Comparison of ENCODE assay signal across 21 mouse cellular contexts in genomic region chr1:69996874-69997273, GRCm38 (mm10).
DNase-seq lines count a peak whose midpoint lies in the region; ATAC-seq and TF ChIP-seq lines count a peak whose summit lies in the region.
"Had no signal": no experiment of that assay in that cellular context is flagged by ENCODE, and none has a peak within 500 bp of the region (broad histone marks: within the 10 kb centered on the region; RNA-seq: fewer than 3 reads in every experiment).

No protein-coding gene starts in this region.

- TF ChIP-seq CTCF in kidney, postnatal 0 days (IDR thresholded peaks at IDR 0.05; ENCODE audit: low read depth), result no peak; the same call in 1 of the 2 replicates
- peak; percentile 67 for TF ChIP-seq CTCF in midbrain, postnatal 0 days (IDR thresholded peaks at IDR 0.05)
- peak; percentile 40 for TF ChIP-seq CTCF in stomach, postnatal 0 days (IDR thresholded peaks at IDR 0.05; ENCODE audit: low read depth)

- no peak overlapping the region for H3K9ac ChIP-seq in forebrain, embryonic 14.5 days (ENCODE audit: low read length)
- no peak overlapping the region for H3K9ac ChIP-seq in forebrain, embryonic 11.5 days (ENCODE audit: low read length)
- H3K9ac ChIP-seq in kidney, postnatal 0 days (ENCODE audit: low read depth, low read length), result no peak overlapping the region
- H3K9ac ChIP-seq in kidney, embryonic 14.5 days (ENCODE audit: low read depth, low read length), result no peak overlapping the region
- H3K9ac ChIP-seq in midbrain, postnatal 0 days (replicated peaks; ENCODE audit: low read length, poor library complexity, severe bottlenecking), result no peak overlapping the region
- H3K9ac ChIP-seq in stomach, postnatal 0 days (ENCODE audit: low read length), result no peak overlapping the region
- H3K9ac ChIP-seq: embryonic facial prominence, embryonic 12.5 days; liver, embryonic 14.5 days had no signal

- no peak for ATAC-seq in forebrain, embryonic 14.5 days
- no peak for ATAC-seq in forebrain, embryonic 11.5 days (replicated peaks; ENCODE audit: low FRiP score)
- no peak for ATAC-seq in kidney, postnatal 0 days (replicated peaks; ENCODE audit: low FRiP score, low read depth)
- ATAC-seq in kidney, embryonic 14.5 days (ENCODE audit: low FRiP score, low TSS enrichment), result no peak
- no peak for ATAC-seq in midbrain, postnatal 0 days (ENCODE audit: low FRiP score)
- ATAC-seq in stomach, postnatal 0 days (ENCODE audit: low FRiP score, low TSS enrichment), result no peak
- ATAC-seq in monocyte, adult 5-6 weeks (replicated peaks; ENCODE audit: insufficient number of reproducible peaks, low FRiP score, low TSS enrichment, poor library complexity, severe bottlenecking), result no peak
- ATAC-seq: midbrain, embryonic 16.5 days had no signal

- no peak overlapping the region for H3K4me3 ChIP-seq in forebrain, embryonic 14.5 days (ENCODE audit: low read depth, low read length)
- H3K4me3 ChIP-seq in forebrain, embryonic 11.5 days (ENCODE audit: low read depth, low read length), result no peak overlapping the region
- H3K4me3 ChIP-seq in kidney, postnatal 0 days (replicated peaks; ENCODE audit: low read depth, low read length), result no peak overlapping the region
- no peak overlapping the region for H3K4me3 ChIP-seq in kidney, embryonic 14.5 days (ENCODE audit: low read length)
- H3K4me3 ChIP-seq in midbrain, postnatal 0 days (ENCODE audit: low read depth, low read length), result no peak overlapping the region
- H3K4me3 ChIP-seq in midbrain, embryonic 10.5 days, result no peak overlapping the region
- no peak overlapping the region for H3K4me3 ChIP-seq in stomach, postnatal 0 days (ENCODE audit: low read depth, low read length)
- H3K4me3 ChIP-seq: embryonic facial prominence, embryonic 12.5 days had no signal

- no peaks in the 10 kb centered on the region for H3K9me3 ChIP-seq in forebrain, embryonic 14.5 days (replicated peaks; ENCODE audit: control insufficient read depth, low read length)
- no peaks in the 10 kb centered on the region for H3K9me3 ChIP-seq in forebrain, embryonic 11.5 days (ENCODE audit: control insufficient read depth, low read length)
- no peaks in the 10 kb centered on the region for H3K9me3 ChIP-seq in kidney, postnatal 0 days (replicated peaks; ENCODE audit: low read length)
- no peaks in the 10 kb centered on the region for H3K9me3 ChIP-seq in kidney, embryonic 14.5 days (ENCODE audit: control insufficient read depth, low read length)
- no peaks in the 10 kb centered on the region for H3K9me3 ChIP-seq in midbrain, postnatal 0 days (ENCODE audit: low read length)
- no peaks in the 10 kb centered on the region for H3K9me3 ChIP-seq in midbrain, embryonic 10.5 days (replicated peaks)
- H3K9me3 ChIP-seq in stomach, postnatal 0 days (ENCODE audit: control insufficient read depth, low read length), result no peaks in the 10 kb centered on the region
- H3K9me3 ChIP-seq: embryonic facial prominence, embryonic 12.5 days had no signal

- no peak for TF ChIP-seq EP300 in stomach, postnatal 0 days (optimal IDR thresholded peaks at IDR 0.05)

- DNase-seq in forebrain, embryonic 14.5 days (ENCODE audit: low spot score), result peak; percentile 57
- DNase-seq in forebrain, embryonic 11.5 days (ENCODE audit: low spot score), result no peak
- peak; percentile 21 for DNase-seq in kidney, postnatal 0 days (ENCODE audit: low spot score)
- DNase-seq in midbrain, postnatal 0 days (ENCODE audit: low spot score), result peak; percentile 60
- DNase-seq in midbrain, embryonic 10.5 days (ENCODE audit: low spot score), result no peak
- DNase-seq in stomach, postnatal 0 days (ENCODE audit: low spot score), result no peak
- DNase-seq: adrenal gland, postnatal 10 days; cerebellum, adult 11-12 months; cerebellum, postnatal 25 days; heart, adult 18-20 months; heart, postnatal 4 days; kidney, adult 8-10 months; kidney, postnatal 36 days; lung, postnatal 10 days; right cerebral cortex, adult 18-20 months; thymus, postnatal 36 days had no signal

- H3K36me3 ChIP-seq in forebrain, embryonic 14.5 days (ENCODE audit: control insufficient read depth, insufficient read depth, low read length), result no peaks in the 10 kb centered on the region
- no peaks in the 10 kb centered on the region for H3K36me3 ChIP-seq in forebrain, embryonic 11.5 days (ENCODE audit: control insufficient read depth, insufficient read depth, low read length)
- no peaks in the 10 kb centered on the region for H3K36me3 ChIP-seq in kidney, postnatal 0 days (ENCODE audit: insufficient read depth, low read length)
- no peaks in the 10 kb centered on the region for H3K36me3 ChIP-seq in kidney, embryonic 14.5 days (ENCODE audit: control insufficient read depth, insufficient read depth, low read length)
- no peaks in the 10 kb centered on the region for H3K36me3 ChIP-seq in midbrain, postnatal 0 days (ENCODE audit: insufficient read depth, low read length)
- H3K36me3 ChIP-seq in midbrain, embryonic 10.5 days, result no peaks in the 10 kb centered on the region
- H3K36me3 ChIP-seq in stomach, postnatal 0 days (ENCODE audit: control insufficient read depth, insufficient read depth, low read length), result no peaks in the 10 kb centered on the region
- H3K36me3 ChIP-seq: embryonic facial prominence, embryonic 12.5 days had no signal

- H3K27me3 ChIP-seq in forebrain, embryonic 14.5 days (replicated peaks; ENCODE audit: control insufficient read depth, insufficient read depth, low read length), result no peaks in the 10 kb centered on the region
- H3K27me3 ChIP-seq in forebrain, embryonic 11.5 days (ENCODE audit: control insufficient read depth, insufficient read depth, low read length), result no peaks in the 10 kb centered on the region
- H3K27me3 ChIP-seq in kidney, postnatal 0 days (ENCODE audit: insufficient read depth, low read length), result no peaks in the 10 kb centered on the region
- H3K27me3 ChIP-seq in kidney, embryonic 14.5 days (ENCODE audit: control insufficient read depth, insufficient read depth, low read length), result no peaks in the 10 kb centered on the region
- H3K27me3 ChIP-seq in midbrain, postnatal 0 days (ENCODE audit: insufficient read depth, low read length), result no peaks in the 10 kb centered on the region
- no peaks in the 10 kb centered on the region for H3K27me3 ChIP-seq in midbrain, embryonic 10.5 days (ENCODE audit: low read depth, poor library complexity, severe bottlenecking)
- no peaks in the 10 kb centered on the region for H3K27me3 ChIP-seq in stomach, postnatal 0 days (ENCODE audit: control insufficient read depth, insufficient read depth, low read length)
- H3K27me3 ChIP-seq: embryonic facial prominence, embryonic 12.5 days had no signal

- H3K27ac ChIP-seq in forebrain, embryonic 14.5 days (ENCODE audit: low read depth, low read length), result no peak overlapping the region
- H3K27ac ChIP-seq in forebrain, embryonic 11.5 days (ENCODE audit: low read depth, low read length), result no peak overlapping the region
- no peak overlapping the region for H3K27ac ChIP-seq in kidney, postnatal 0 days
- H3K27ac ChIP-seq in kidney, embryonic 14.5 days (ENCODE audit: low read depth, low read length), result no peak overlapping the region
- H3K27ac ChIP-seq in midbrain, postnatal 0 days (ENCODE audit: low read depth, low read length), result no peak overlapping the region
- no peak overlapping the region for H3K27ac ChIP-seq in midbrain, embryonic 10.5 days (replicated peaks)
- H3K27ac ChIP-seq in stomach, postnatal 0 days (replicated peaks), result no peak overlapping the region
- H3K27ac ChIP-seq: embryonic facial prominence, embryonic 12.5 days; liver, embryonic 14.5 days had no signal

- H3K4me2 ChIP-seq in forebrain, embryonic 14.5 days (ENCODE audit: low read length), result no peak overlapping the region
- H3K4me2 ChIP-seq in forebrain, embryonic 11.5 days (ENCODE audit: low read depth, low read length, severe bottlenecking), result no peak overlapping the region
- H3K4me2 ChIP-seq in kidney, postnatal 0 days (ENCODE audit: low read length), result no peak overlapping the region
- no peak overlapping the region for H3K4me2 ChIP-seq in kidney, embryonic 14.5 days (replicated peaks; ENCODE audit: low read depth, low read length)
- H3K4me2 ChIP-seq in midbrain, postnatal 0 days (ENCODE audit: low read depth, low read length, poor library complexity, severe bottlenecking), result no peak overlapping the region
- H3K4me2 ChIP-seq in stomach, postnatal 0 days (replicated peaks; ENCODE audit: low read depth), result no peak overlapping the region
- H3K4me2 ChIP-seq: embryonic facial prominence, embryonic 12.5 days had no signal

- no peaks in the 10 kb centered on the region for H3K4me1 ChIP-seq in forebrain, embryonic 14.5 days (ENCODE audit: control insufficient read depth, insufficient read depth, low read length)
- H3K4me1 ChIP-seq in forebrain, embryonic 11.5 days (replicated peaks; ENCODE audit: control insufficient read depth, insufficient read depth, low read length), result no peaks in the 10 kb centered on the region
- no peaks in the 10 kb centered on the region for H3K4me1 ChIP-seq in kidney, postnatal 0 days (replicated peaks; ENCODE audit: insufficient read depth, low read length)
- no peaks in the 10 kb centered on the region for H3K4me1 ChIP-seq in kidney, embryonic 14.5 days (ENCODE audit: control insufficient read depth, insufficient read depth, low read length)
- no peaks in the 10 kb centered on the region for H3K4me1 ChIP-seq in midbrain, postnatal 0 days (ENCODE audit: insufficient read depth, low read length)
- no peaks in the 10 kb centered on the region for H3K4me1 ChIP-seq in midbrain, embryonic 10.5 days
- no peaks in the 10 kb centered on the region for H3K4me1 ChIP-seq in stomach, postnatal 0 days (replicated peaks; ENCODE audit: control insufficient read depth, insufficient read depth)
- H3K4me1 ChIP-seq: embryonic facial prominence, embryonic 12.5 days had no signal

Comparison
In these comparisons a context has a peak if more than half of its experiments do, and no peak if none do; other contexts are left out.
1. DNase-seq: peak in forebrain, embryonic 14.5 days (single experiment), kidney, postnatal 0 days (single experiment) and midbrain, postnatal 0 days (single experiment); none in forebrain, embryonic 11.5 days (single experiment), midbrain, embryonic 10.5 days (single experiment) and stomach, postnatal 0 days (single experiment).